Mouse (Mus musculus): Measurements from ENCODE around the gene Dph3.

DNA sequence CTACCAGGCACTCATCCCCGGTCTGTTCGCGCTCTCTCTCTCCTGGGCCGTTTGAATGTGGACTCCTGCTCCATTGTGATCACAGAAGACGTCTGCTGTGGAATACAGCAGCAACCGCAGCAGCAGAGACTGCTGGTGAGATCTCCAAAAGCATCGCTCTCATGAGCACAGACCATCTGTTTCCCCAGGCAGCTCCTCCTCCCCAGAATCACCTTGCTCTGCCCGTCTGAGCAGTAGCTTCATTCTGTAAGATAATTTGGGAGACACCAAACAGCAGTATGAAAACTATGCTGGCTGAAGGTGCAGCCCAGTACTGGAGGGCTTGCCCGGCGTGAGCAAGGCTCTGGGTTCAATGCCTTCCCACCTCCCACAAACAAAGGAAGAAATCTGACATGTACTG is 4.5 kb downstream of the Dph3 start:
- no peak for TF ChIP-seq POLR2A (IDR thresholded peaks at IDR 0.05; ENCODE audit: borderline replicate concordance, low read depth, low read length)
- no peak for TF ChIP-seq CTCF (IDR thresholded peaks at IDR 0.05; ENCODE audit: low read depth, low read length)

Measured in bone marrow macrophage, adult 2 months (primary cell).